Mouse (Mus musculus) ovary, adult 18-20 months (tissue): ENCODE data around the gene Gm20388.
"Not testable (repeated sequence)": the region's sequence is repeated elsewhere in the genome, so short reads cannot be mapped to it uniquely, and the experiment has no call there.

Experiments used
- DNase-seq: peaks from one replicate; pipeline ENCODE4 v3.0.0; 2022; ENCODE audit warnings: low spot score, mixed read lengths

Gm20388 gene

GRCm38 (mm10) chr8:120795944-120796635 is 885.4 kb downstream of the Gm20388 start:
- DNase-seq, result peak; percentile 63

DNA sequence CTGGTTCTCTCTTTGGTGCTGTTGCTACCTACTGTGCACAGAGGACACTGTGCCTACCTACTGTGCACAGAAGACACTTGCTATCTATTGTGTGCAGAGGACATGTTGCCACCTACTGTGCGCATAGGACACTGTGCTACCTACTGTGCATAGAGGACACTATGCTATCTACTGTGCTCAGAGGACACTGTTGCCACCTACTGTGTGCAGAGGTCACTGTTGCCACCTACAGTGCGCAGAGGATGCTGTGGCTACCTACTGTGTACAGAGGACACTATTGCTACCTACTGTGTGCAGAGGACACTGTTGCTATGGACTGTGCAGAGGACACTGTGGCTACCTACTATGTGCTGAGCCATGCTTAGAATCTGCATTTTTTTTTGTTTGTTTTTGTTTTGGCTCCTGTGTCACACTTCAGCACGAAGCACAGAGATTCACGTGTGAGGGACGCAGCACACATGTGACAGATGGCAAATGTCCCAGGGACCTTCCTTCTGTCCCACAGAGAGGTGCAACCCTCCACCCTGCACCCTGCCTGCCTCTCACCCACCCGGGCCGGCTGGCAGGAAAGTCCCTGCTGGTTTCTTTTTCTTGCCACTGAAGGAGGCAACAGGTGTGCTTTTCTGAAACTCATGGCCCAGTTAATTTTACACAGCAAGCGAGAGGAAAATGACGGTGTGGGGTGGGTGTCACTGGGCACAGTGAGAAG is 886.5 kb downstream of the Gm20388 start:
- no peak for DNase-seq

GRCm38 (mm10) chr8:120800308-120800865 is 889.7 kb downstream of the Gm20388 start:
- DNase-seq, result no peak

DNA sequence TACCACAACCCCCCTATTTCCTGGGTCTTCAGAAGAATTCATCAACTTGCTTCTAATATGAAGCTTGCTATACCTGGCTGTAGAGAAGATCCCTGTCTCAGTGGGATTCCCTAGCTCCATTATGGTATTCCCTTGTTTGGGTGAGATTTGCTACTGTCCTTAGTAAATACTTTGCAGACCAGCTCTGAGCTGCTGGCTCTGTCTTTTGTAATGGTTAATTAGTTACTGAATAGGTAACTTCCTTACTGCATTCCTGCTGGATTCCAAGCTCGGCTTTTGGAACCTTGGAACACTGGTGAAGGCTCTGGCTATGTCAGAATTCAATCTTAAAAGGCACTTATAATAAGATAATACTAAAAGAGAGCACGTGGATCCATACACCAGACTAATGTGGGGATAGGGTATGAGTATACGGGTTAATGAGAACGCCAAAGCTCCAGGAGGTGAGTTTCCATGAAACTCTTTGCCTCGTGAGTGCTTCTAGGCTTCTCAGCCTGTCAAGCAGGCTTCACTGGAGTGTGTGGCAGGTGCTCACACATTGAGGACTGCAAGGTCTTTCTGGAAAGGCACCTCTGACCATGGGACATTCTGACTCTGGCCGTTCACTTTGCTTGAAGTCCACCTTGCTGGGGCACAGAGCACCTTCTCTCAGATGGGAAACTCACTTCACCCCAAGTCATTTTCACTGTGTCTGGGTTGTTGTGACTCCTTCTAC is 893.2 kb downstream of the Gm20388 start:
- DNase-seq, result not testable (repeated sequence)

GRCm38 (mm10) chr8:120804741-120805140 is 894.1 kb downstream of the Gm20388 start:
- DNase-seq, result no peak

GRCm38 (mm10) chr8:120806780-120807264 is 896.2 kb downstream of the Gm20388 start:
- no peak for DNase-seq

DNA sequence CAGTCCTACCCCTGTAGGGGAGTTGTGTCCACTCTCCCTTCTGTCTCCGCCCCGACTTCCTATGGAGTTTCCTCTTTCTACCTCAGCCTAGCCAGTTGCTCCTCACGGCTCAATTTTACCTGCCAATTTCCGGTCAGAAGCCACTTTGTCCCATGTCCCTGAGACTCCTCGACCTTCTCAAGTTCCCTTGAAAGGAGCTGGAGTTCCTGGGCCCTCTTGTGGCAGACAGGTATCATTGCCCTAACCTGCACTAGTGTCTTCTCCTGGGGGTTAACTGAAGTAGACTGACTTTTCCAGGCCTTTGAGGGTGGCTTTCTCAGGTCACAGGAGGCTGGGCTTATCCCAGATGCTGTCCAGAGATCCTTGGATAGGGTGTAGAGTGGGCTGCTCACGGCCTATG is 897.1 kb downstream of the Gm20388 start:
- DNase-seq, result no peak

- DNase-seq, result no peak
Measured at GRCm38 (mm10) chr8:120809050-120809449, 898.4 kb downstream of the Gm20388 start.

- DNase-seq, result no peak
Measured at GRCm38 (mm10) chr8:120811953-120812352, 901.3 kb downstream of the Gm20388 start.

- no peak for DNase-seq
Measured at GRCm38 (mm10) chr8:120813028-120813427, 902.4 kb downstream of the Gm20388 start.

DNA sequence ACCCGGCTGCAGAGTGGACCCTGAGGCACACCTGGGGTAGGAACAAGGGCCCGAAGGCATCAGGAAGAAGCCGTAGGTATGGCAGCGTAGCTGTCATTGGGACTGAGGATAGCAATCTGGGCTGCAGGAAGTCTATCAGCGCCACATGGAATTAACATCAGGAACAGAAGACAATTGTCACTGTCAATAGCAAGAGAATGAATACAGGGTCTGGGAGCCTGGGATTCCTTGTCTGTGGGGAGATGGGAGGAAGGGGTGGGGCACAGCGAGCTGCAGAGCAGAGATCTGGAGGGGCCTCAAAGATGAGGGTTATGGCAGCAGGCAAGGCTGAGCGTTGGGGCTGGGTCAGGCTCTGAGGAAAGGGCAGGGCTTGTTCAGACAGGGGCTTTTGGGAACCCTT is 903.2 kb downstream of the Gm20388 start:
- DNase-seq, result no peak

DNA sequence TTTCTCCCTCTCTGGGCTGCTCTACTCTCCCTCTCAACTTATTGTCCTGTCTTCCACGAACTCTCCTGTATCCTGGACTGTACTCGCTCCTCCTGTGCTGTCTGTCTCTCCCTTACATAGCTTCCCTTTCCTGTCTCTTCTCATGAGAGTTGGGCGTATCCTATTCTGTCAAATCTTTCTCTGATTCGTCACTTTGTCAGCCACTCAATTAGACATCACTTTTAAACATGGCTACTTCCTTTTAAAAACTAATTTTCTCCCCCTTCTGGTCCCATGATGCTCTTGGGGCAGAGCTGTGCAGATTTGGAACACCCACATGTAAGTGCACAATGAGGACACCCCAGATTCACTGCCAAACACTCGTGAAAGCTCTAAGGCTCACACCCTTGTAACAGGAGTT is 905.7 kb downstream of the Gm20388 start:
- no peak for DNase-seq

DNA sequence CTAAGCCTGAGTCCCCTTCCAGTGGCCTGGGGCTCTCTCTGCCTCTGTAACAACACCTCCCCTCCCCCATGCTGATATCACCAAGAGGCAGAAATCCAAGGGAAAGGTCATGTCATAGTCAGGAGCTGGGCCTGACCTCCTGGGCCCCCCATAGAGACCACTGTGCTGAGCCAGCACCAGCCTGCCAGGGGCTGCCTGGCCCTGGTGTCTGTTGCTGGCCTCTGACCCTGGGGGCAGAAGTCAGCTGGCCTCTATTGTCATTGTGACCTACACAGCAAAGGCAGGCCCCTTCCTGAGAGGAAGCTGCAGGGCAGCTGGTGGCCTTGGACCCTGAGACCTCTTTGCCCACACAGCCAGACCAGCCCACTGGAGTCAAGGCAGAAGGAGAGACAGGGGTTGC is 909.3 kb downstream of the Gm20388 start:
- DNase-seq, result no peak

GRCm38 (mm10) chr8:120821399-120822170 is 910.9 kb downstream of the Gm20388 start:
- no peak for DNase-seq

DNA sequence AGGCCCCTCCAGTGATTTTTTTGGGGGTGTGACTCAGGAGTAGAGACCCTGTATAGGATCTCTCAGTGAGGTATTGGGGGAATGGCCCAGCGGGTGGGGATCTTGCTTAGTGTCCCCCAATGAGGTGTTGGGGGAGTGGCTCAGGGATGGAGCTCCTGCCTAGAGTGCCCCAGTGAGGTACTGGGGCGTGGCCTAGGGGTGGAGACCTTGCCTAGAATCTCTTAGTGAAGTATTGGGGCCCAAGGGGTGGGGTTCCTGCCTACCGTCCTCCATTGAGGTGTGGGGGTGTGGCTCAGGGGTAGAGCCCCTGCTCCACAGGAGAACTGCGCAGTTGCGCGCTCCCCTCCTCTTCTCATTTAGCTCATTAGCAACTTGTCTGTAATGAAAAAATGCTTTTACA is 912.7 kb downstream of the Gm20388 start:
- DNase-seq, result no peak

DNA sequence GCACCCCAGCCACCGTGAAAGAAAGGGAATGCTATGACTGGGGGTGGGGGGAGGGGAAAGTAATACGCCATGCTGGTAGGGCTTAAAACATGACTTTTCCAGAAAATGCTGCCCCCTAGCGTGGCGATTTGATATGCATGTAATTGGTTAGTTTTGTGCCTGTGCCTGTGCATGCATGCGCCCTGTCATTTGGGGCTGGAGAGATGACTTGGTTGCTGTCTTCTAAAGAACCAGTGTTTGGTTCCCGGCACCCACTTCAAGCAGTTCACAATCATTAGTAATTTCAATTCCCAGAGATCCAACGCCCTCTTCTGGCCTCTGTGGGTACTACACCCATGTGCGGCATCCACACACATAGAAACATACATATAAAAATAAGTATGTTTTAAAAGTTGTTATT is 913.2 kb downstream of the Gm20388 start:
- DNase-seq, result no peak

DNA sequence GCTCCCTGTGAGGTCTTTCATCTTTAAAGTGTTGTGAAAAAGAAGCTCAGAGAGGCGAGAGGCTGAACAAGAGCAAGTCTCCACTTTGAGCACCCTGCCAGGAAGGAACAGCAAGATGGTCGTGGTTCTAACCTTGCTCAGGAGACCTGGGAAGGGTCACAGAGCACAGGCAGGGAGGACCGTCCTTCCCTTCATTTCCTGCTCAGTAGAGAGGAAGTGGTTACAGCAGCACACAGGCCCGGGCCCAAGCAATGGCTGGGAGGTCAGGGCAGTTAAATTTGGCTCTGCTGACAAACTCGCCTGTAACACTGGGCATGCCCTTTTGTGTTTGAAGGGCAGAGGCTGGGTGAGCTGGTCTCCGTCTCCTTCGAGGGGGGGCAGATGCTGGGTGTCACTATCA is 914.0 kb downstream of the Gm20388 start:
- no peak for DNase-seq

GRCm38 (mm10) chr8:120828279-120828678 is 917.6 kb downstream of the Gm20388 start:
- no peak for DNase-seq

DNA sequence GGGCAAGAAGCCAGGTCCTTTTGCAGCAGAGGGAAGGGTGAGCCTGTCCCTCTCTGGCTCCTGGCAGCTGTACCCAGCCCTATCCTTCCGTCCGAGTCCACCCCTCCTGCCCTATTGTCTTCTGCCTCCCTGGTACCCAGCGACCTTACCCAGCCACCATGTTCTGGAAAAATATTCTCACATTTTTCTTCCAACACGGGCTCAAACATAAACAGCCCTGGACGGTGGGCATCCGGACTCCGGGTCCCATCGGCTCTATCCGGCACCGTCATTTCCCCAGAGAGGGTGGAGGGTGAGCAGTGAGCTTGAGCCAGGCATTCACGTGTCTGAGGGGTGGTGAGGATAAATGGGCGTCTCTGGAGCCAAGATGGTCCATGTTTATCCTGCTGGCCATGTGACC is 920.0 kb downstream of the Gm20388 start:
- DNase-seq, result no peak

DNA sequence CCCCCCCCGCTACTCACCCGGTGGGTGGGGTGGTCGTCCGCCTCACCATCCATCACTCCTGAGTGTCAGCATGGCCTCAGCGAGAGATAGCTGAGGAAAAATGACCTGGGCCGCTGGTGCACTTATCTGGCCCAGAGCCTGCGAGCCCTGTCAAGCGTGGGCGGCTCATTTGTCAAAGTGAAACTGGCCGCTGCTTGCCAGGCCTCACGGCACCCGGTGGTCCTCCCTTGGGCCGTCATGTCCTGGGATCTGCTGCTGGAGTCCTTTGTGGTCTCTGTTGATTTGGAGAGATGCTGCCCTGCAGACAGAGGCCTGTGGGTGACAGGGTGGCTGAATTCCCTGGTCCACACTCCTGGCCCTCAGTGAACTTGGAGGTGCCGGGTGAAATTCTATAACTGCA is 921.4 kb downstream of the Gm20388 start:
- no peak for DNase-seq

GRCm38 (mm10) chr8:120833196-120833595 is 922.6 kb downstream of the Gm20388 start:
- DNase-seq, result no peak

DNA sequence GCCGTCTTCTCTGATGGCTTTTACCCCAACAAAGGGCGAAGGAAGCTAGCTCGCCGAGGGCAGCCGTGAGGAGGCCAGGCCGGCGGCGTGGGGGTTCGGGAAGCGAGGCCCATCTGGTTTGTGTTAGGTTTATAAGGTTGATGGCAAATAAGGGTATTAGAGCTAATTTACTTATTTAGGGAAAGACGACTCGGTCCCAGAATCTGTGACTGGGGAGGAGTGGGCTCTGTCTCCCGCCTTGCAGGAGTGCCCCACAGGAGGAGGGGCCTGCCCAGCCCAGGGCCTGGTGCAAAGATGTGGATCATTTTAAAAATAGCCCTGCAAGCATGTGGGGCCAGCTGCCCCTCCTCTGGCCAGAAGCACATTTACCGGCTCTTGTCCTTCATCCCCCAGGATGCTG is 928.4 kb downstream of the Gm20388 start:
- no peak for DNase-seq
